Mouse (Mus musculus): ENCODE results near the gene Col1a1. TPM values are rescaled to one million over a fixed set of nuclear protein-coding genes. Genes with fewer than 3 reads are reported as not detected.

Gene Col1a1
- polyA plus RNA-seq, 1 experiment from 2014 or later, result 89.0 TPM

- Histone ChIP-seq H3K4me2 (ENCODE audit: low read depth, severe bottlenecking) (no peak overlapping the region), H3K27me3 (ENCODE audit: control insufficient read depth, insufficient read depth, low read length) (no peaks in the 10 kb centered on the region), H3K36me3 (ENCODE audit: control insufficient read depth, insufficient read depth, low read length) (peaks cover 42% of the 10 kb centered on the region), H3K4me1 (ENCODE audit: control insufficient read depth, insufficient read depth, low read length) (peaks cover 38% of the 10 kb centered on the region), H3K4me3 (ENCODE audit: low read depth, low read length) (no peak overlapping the region), H3K27ac (replicated peaks; ENCODE audit: low read depth, low read length) (no peak overlapping the region), H3K9me3 (ENCODE audit: control insufficient read depth, low read length) (no peaks in the 10 kb centered on the region), H3K9ac (ENCODE audit: low read length) (no peak overlapping the region)
- DNase-seq (ENCODE audit: low spot score), result no peak
- WGBS, result 67% methylated on average over 5 of the region's 5 CpGs
- no peak for ATAC-seq (ENCODE audit: insufficient number of reproducible peaks, low FRiP score, low TSS enrichment, low read depth)
Measured at GRCm38 (mm10) chr11:94997596-94997995, 61.6 kb downstream of the Col1a1 start.

DNA sequence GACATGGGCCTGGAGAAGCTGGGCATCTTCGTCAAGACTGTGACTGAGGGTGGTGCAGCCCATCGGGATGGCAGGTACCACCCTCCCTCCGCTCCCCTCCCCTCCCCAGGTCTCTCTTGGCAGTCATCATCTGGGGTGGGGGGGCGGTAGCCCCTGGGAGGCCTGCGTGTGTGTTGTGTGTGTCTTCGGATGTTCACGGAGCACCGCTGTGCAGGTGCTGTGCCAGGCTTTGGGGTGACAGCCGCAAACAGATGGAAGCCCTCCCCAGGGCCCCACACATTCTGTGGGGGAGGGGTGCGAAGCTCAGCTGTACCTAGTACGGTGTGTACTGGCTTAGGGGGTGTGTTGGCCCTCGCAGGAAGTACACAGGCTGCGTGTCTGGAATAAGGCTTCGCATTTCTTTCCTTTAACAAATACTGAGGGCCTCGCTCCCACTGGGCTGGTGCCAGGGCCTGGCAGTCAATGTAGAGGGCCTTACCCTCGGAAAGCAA, 62.1 kb downstream of the Col1a1 start:
- 91% methylated on average over 16 of the region's 16 CpGs for WGBS
- Histone ChIP-seq H3K36me3 (ENCODE audit: control insufficient read depth, insufficient read depth, low read length) (peaks cover 44% of the 10 kb centered on the region), H3K4me1 (ENCODE audit: control insufficient read depth, insufficient read depth, low read length) (peaks cover 33% of the 10 kb centered on the region), H3K27me3 (ENCODE audit: control insufficient read depth, insufficient read depth, low read length) (no peaks in the 10 kb centered on the region), H3K4me2 (ENCODE audit: low read depth, severe bottlenecking) (0 out of 2 replicates have a peak overlapping the region, but pooled peaks have one; percentile 7), H3K9me3 (ENCODE audit: control insufficient read depth, low read length) (no peaks in the 10 kb centered on the region), H3K27ac (replicated peaks; ENCODE audit: low read depth, low read length) (no peak overlapping the region), H3K9ac (ENCODE audit: low read length) (no peak overlapping the region), H3K4me3 (ENCODE audit: low read depth, low read length) (peak overlapping the region; percentile 3; the same call in 1 of the 2 replicates)
- DNase-seq (ENCODE audit: low spot score), result no peak
- ATAC-seq (ENCODE audit: insufficient number of reproducible peaks, low FRiP score, low TSS enrichment, low read depth), result no peak

DNA sequence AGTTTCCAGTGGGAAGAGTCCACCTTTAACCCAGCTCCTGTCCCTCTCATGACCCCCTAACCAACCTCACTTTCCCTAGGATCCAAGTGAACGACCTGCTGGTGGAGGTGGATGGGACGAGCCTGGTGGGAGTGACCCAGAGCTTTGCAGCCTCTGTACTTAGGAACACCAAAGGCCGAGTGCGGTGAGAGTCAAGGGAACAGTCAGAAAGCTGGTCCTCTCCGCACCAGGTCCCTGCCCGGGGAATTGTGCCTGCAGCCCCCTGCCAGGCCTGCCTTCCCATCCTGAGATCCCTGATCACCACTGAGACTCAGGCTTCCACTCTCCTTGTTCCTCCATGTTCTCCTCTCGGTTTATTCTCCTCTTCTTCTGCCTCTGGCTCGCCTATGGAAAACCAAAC, 64.1 kb downstream of the Col1a1 start:
- ATAC-seq (ENCODE audit: insufficient number of reproducible peaks, low FRiP score, low TSS enrichment, low read depth) (no peak), DNase-seq (ENCODE audit: low spot score) (no peak)
- WGBS, result 65% methylated on average over 8 of the region's 8 CpGs
- no peak overlapping the region for H3K4me2 ChIP-seq (ENCODE audit: low read depth, severe bottlenecking)
- peaks cover 52% of the 10 kb centered on the region for H3K36me3 ChIP-seq (ENCODE audit: control insufficient read depth, insufficient read depth, low read length)
- peak overlapping the region; percentile 47 for H3K9ac ChIP-seq (ENCODE audit: low read length)
- H3K4me1 ChIP-seq (ENCODE audit: control insufficient read depth, insufficient read depth, low read length), result peaks cover 13% of the 10 kb centered on the region
- H3K27ac ChIP-seq (replicated peaks; ENCODE audit: low read depth, low read length), result no peak overlapping the region; the same call in 1 of the 2 replicates
- no peaks in the 10 kb centered on the region for H3K9me3 ChIP-seq (ENCODE audit: control insufficient read depth, low read length)
- H3K4me3 ChIP-seq (ENCODE audit: low read depth, low read length), result no peak overlapping the region
- H3K27me3 ChIP-seq (ENCODE audit: control insufficient read depth, insufficient read depth, low read length), result no peaks in the 10 kb centered on the region

GRCm38 (mm10) chr11:95000548-95000947, 64.5 kb downstream of the Col1a1 start:
- Histone ChIP-seq H3K4me3 (ENCODE audit: low read depth, low read length) (no peak overlapping the region), H3K27me3 (ENCODE audit: control insufficient read depth, insufficient read depth, low read length) (no peaks in the 10 kb centered on the region), H3K9ac (ENCODE audit: low read length) (peak overlapping the region; percentile 47), H3K4me2 (ENCODE audit: low read depth, severe bottlenecking) (no peak overlapping the region), H3K4me1 (ENCODE audit: control insufficient read depth, insufficient read depth, low read length) (peaks cover 9% of the 10 kb centered on the region), H3K27ac (replicated peaks; ENCODE audit: low read depth, low read length) (peak overlapping the region; percentile 5; the same call in 1 of the 2 replicates), H3K36me3 (ENCODE audit: control insufficient read depth, insufficient read depth, low read length) (peaks cover 54% of the 10 kb centered on the region), H3K9me3 (ENCODE audit: control insufficient read depth, low read length) (no peaks in the 10 kb centered on the region)
- ATAC-seq (ENCODE audit: insufficient number of reproducible peaks, low FRiP score, low TSS enrichment, low read depth) (no peak), DNase-seq (ENCODE audit: low spot score) (no peak)
- WGBS, result 27% methylated on average over 4 of the region's 4 CpGs

DNA sequence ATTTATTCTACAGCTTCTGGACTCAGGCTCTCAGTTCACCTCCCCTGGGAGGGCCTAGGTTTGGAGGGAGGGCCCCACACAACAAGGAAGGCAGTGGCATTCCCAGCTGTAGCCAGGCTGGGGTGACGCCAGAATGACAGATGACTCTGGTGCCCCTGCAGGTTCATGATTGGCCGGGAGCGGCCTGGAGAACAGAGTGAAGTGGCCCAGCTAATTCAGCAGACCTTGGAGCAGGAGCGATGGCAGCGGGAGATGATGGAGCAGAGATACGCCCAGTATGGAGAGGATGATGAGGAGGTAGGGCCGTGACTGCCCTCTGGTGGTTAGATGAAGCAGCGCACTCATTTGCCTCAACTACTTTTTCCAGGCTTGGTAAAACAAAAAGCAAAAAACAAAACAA, 65.0 kb downstream of the Col1a1 start:
- ATAC-seq (ENCODE audit: insufficient number of reproducible peaks, low FRiP score, low TSS enrichment, low read depth) (peak; percentile 41; the same call in 1 of the 2 replicates), DNase-seq (ENCODE audit: low spot score) (peak; percentile 78)
- 3% methylated on average over 8 of the region's 8 CpGs for WGBS
- Histone ChIP-seq H3K9ac (ENCODE audit: low read length) (no peak overlapping the region), H3K27ac (replicated peaks; ENCODE audit: low read depth, low read length) (0 out of 2 replicates have a peak overlapping the region, but pooled peaks have one; percentile 5), H3K4me1 (ENCODE audit: control insufficient read depth, insufficient read depth, low read length) (peaks cover 11% of the 10 kb centered on the region), H3K4me2 (ENCODE audit: low read depth, severe bottlenecking) (no peak overlapping the region), H3K4me3 (ENCODE audit: low read depth, low read length) (no peak overlapping the region), H3K27me3 (ENCODE audit: control insufficient read depth, insufficient read depth, low read length) (no peaks in the 10 kb centered on the region), H3K36me3 (ENCODE audit: control insufficient read depth, insufficient read depth, low read length) (peaks cover 52% of the 10 kb centered on the region), H3K9me3 (ENCODE audit: control insufficient read depth, low read length) (no peaks in the 10 kb centered on the region)

DNA sequence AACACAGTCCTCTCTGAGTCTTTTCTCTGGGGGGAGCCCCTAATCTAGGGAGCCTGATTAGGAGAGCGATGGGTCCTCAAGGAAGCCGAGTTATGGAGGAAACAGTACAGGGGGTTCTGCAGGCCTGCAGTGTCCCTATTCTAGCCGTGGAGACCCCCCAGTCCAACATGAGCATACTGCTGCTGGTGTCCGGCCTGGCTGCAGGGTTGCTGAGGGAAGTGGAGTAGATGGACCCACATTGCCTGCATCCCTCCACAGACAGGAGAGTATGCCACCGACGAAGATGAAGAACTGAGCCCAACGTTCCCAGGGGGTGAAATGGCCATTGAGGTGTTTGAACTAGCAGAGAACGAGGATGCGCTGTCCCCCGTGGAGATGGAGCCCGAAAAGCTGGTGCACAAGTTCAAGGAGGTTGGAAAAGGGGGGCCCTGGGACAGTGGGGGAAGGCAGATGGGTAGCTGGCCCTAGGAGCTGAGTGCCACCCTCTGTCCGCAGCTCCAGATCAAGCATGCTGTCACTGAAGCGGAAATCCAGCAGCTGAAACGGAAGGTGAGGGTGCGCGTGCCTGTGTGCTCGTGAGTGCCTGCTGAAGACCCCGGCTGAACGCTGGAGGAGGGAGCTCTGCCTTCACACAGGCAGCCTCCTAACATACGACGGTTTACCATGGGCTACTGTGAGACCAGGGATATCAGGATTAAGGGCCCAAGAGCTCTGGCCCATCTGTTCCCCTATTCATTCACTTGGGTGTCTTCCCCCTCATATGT, 65.7 kb downstream of the Col1a1 start:
- no peak overlapping the region for H3K4me2 ChIP-seq (ENCODE audit: low read depth, severe bottlenecking)
- ATAC-seq (ENCODE audit: insufficient number of reproducible peaks, low FRiP score, low TSS enrichment, low read depth) (no peak), DNase-seq (ENCODE audit: low spot score) (no peak)
- H3K27me3 ChIP-seq (ENCODE audit: control insufficient read depth, insufficient read depth, low read length), result no peaks in the 10 kb centered on the region
- peaks cover 15% of the 10 kb centered on the region for H3K4me1 ChIP-seq (ENCODE audit: control insufficient read depth, insufficient read depth, low read length)
- WGBS, result 90% methylated on average over 21 of the region's 21 CpGs
- no peak overlapping the region for H3K9ac ChIP-seq (ENCODE audit: low read length)
- H3K27ac ChIP-seq (replicated peaks; ENCODE audit: low read depth, low read length), result no peak overlapping the region
- no peaks in the 10 kb centered on the region for H3K9me3 ChIP-seq (ENCODE audit: control insufficient read depth, low read length)
- H3K36me3 ChIP-seq (ENCODE audit: control insufficient read depth, insufficient read depth, low read length), result peaks cover 48% of the 10 kb centered on the region
- H3K4me3 ChIP-seq (ENCODE audit: low read depth, low read length), result no peak overlapping the region

Other genes starting within 250 kb of the Col1a1 start
- 0.25 TPM in 1 of 2 replicates, not detected in the other for gene Gm11541, start 231.7 kb upstream of the Col1a1 start, polyA plus RNA-seq (2014; fragmentation: Nextera tagmentation; extraction: Ambion mirVana)
- gene Cdc34b, start 194.4 kb upstream of the Col1a1 start, polyA plus RNA-seq (2014; fragmentation: Nextera tagmentation; extraction: Ambion mirVana), result not detected in 2 replicates
- not detected in 2 replicates for gene Tmem92, start 153.5 kb upstream of the Col1a1 start, polyA plus RNA-seq (2014; fragmentation: Nextera tagmentation; extraction: Ambion mirVana)
- not detected in 2 replicates for gene Hils1, start 31.4 kb downstream of the Col1a1 start, polyA plus RNA-seq (2014; fragmentation: Nextera tagmentation; extraction: Ambion mirVana)
- gene Sgca, start 40.1 kb downstream of the Col1a1 start, polyA plus RNA-seq (2014; fragmentation: Nextera tagmentation; extraction: Ambion mirVana), result 0.60 and 0.70 TPM in 2 replicates
- gene Ppp1r9b, start 54.8 kb downstream of the Col1a1 start, polyA plus RNA-seq (2014; fragmentation: Nextera tagmentation; extraction: Ambion mirVana), result 14.4 and 14.8 TPM in 2 replicates
- 34.1 and 35.6 TPM in 2 replicates for gene Samd14, start 73.7 kb downstream of the Col1a1 start, polyA plus RNA-seq (2014; fragmentation: Nextera tagmentation; extraction: Ambion mirVana)
- gene Pdk2, start 105.1 kb downstream of the Col1a1 start, polyA plus RNA-seq (2014; fragmentation: Nextera tagmentation; extraction: Ambion mirVana), result 19.3 and 20.1 TPM in 2 replicates
- gene Itga3, start 140.6 kb downstream of the Col1a1 start, polyA plus RNA-seq (2014; fragmentation: Nextera tagmentation; extraction: Ambion mirVana), result 5.7 and 6.8 TPM in 2 replicates
- 5.4 and 6.7 TPM in 2 replicates for gene Dlx3, start 183.9 kb downstream of the Col1a1 start, polyA plus RNA-seq (2014; fragmentation: Nextera tagmentation; extraction: Ambion mirVana)
- gene Dlx4, start 210.0 kb downstream of the Col1a1 start, polyA plus RNA-seq (2014; fragmentation: Nextera tagmentation; extraction: Ambion mirVana), result 0.40 and 0.80 TPM in 2 replicates

Data from limb, embryonic 11.5 days (tissue).